Mouse (Mus musculus): Measurements from ENCODE around the gene Shroom2. TPM values are rescaled to one million over a fixed set of nuclear protein-coding genes. Genes with fewer than 3 reads are reported as not detected.
"Not testable (repeated sequence)": the region's sequence is repeated elsewhere in the genome, so short reads cannot be mapped to it uniquely, and the experiment has no call there.

Shroom2 gene
- total RNA-seq (2021): 100 to 1,000 TPM; 157 to 167 TPM
- long read RNA-seq, partial matches to known transcripts: 3 of 78 reads
- long read RNA-seq, other reads (novel, unspliced or antisense): 75 of 78 reads

- peak; percentile 4 to 12 for DNase-seq (ENCODE audit: low spot score in 2 of 2)
Observed at GRCm38 (mm10) chrX:152768891-152769599, at the start of gene Shroom2. TSS of gene Shroom2 (minus strand) at chrX:152769465.

DNA sequence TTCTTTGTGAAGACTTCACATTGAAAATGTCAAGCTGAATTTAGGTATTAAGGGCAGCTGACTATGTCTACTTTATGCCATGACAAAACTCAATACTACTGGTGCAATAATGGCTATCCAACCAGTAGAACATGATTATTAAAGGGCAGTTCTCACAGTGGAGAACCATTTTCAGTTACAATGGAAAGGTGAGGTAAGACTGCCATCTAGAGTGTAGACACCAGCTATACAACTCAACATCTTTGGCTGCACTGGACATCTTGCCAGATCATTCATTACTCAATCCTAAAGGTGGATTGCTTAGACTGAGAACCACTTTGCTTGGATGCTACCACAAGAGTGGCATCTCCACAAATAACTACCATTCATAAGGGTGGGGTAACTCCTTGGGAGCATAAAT, 49.7 kb upstream of the Shroom2 start:
- DNase-seq (ENCODE audit: low spot score in 2 of 2): no peak

- no peak for DNase-seq (ENCODE audit: low spot score in 2 of 2)
Observed at GRCm38 (mm10) chrX:152813339-152813738, 44.1 kb upstream of the Shroom2 start.

DNA sequence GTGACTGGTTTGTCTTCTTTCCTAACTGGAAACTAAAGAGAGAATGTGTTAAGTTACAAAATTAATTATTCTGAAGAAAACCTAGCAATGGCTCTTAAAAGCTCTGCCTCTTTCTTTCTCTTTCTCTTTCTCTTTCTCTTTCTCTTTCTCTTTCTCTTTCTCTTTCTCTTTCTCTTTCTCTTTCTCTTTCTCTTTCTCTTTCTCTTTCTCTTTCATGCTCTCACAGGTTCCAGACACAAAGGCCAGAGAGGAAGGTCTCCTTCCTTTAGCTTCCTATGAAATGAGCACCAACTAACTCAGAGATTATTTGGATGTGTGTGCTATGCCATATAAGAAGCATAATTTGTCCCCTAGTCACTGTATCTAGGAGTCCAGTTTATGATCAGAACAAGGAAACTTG, 36.1 kb upstream of the Shroom2 start:
- no peak for DNase-seq (ENCODE audit: low spot score in 2 of 2)

DNA sequence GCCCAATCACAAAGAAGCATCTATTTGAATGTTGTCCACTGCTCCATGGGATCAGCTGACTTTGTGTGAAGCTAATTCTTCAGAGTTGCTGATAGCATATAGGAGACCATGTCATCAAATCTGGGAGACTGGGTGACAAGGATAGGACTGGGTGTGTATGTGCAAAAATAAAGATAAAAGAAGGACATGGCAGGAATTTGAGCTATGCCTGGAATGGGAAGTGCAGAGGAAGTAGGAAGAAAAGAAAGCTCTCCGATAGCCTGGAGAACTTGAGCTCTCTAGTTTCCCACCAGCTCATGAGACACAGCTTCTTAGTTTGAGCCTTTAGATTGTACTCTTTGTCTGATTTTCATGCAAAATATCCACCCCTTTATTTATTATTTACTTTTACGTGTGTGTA, 19.3 kb upstream of the Shroom2 start:
- DNase-seq (ENCODE audit: low spot score in 2 of 2): no peak

DNA sequence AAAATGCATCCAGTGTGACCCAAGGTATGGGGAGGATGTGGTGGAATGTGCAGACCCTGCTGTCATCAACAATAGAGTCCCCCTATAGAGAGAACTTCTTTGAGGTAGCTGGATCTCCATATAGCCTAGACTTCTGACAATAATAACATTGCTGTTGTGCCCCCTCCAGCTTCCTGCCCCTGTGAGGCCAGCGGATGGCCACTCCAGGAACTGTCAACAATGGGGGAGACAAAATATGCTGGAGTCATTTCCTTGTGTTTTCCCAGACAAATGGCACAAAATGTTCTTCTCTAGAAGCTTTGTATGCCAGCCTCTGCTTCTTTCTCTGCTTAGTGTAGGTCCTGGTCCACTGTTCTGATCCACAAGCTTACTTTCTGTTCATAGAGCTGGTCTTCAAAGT, 18.9 kb upstream of the Shroom2 start:
- DNase-seq (ENCODE audit: low spot score in 2 of 2): no peak

- peak; percentile 10 to 11 for DNase-seq (ENCODE audit: low spot score in 2 of 2)
Observed at GRCm38 (mm10) chrX:152781720-152782403, 12.6 kb upstream of the Shroom2 start, which contains the start of gene Gpr143. TSS of gene Gpr143 (plus strand) at chrX:152781921.

DNA sequence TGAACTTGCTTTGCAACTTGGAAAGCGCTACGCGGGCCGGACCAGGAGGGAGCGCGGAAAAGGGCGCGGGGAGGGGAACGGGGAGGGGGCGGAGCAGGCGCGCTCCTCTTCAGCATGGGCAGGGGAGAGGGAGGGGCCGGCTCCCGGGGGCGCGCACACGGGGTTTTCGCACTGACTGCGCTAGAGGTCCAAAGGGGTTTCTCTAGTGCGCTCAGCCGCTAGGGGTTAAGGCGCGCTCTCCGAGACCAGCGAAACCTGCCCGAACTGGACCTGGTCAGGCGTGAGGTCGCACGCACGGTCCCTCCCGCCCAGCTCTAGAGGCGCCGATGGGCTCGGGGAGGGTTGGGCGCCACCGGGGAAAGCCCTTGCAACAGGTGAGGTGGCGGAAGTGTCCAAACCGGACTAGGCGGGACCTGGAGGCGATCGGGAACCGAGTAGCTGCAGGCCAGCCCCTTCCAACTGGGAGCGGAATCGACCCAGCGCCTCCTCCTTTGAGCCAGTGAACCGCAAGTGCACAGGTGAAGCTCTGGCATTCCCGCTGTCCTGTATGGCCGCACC, 414 bp upstream of the Shroom2 start:
- peak; percentile 32 to 52 for DNase-seq (ENCODE audit: low spot score in 2 of 2)

DNA sequence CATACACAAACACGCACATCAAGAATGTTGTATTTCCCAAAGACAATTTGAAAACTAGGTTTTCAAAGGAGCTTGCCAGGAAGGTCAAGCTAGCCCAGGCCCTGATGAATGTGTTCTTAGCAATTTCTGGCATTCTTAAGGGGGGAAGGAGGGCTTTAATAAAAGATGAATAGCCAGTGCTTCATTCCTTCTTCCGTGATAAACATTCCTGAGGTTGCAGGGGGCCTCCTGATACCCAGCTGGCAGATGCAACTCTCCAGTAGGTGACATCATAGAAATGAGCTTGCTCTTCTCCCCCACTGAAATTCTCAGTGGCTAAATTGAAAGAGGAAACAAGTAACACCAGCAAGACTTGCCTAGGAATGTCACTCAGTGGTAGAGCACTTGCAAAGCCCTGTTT, 5.1 kb downstream of the Shroom2 start:
- no peak for DNase-seq (ENCODE audit: low spot score in 2 of 2)

GRCm38 (mm10) chrX:152762855-152763254, 6.4 kb downstream of the Shroom2 start:
- no peak for DNase-seq (ENCODE audit: low spot score in 2 of 2)

GRCm38 (mm10) chrX:152762437-152762836, 6.8 kb downstream of the Shroom2 start:
- DNase-seq (ENCODE audit: low spot score in 2 of 2): no peak

- no peak for DNase-seq (ENCODE audit: low spot score in 2 of 2)
Observed at GRCm38 (mm10) chrX:152756293-152756692, 13.0 kb downstream of the Shroom2 start.

DNA sequence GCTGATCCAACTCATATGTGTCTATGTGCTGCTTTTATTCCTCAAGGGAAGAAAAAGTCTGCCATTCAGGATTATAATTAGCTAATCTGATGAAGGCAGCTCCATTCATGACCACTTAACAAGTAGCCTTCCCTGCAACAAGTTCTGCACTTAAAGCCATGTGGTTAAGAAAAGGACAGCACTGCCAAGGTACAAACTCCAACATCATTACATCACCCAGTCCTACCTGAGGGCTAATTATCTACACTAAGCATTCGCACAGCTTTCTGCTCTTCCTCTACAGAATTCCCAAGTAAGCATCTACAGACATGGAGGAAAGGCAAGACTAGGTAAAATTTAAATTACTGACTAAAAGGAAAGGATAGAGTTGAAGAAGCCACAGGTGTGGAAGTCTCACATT, 13.4 kb downstream of the Shroom2 start:
- no peak for DNase-seq (ENCODE audit: low spot score in 2 of 2)

GRCm38 (mm10) chrX:152745925-152746324, 23.3 kb downstream of the Shroom2 start:
- DNase-seq (ENCODE audit: low spot score in 2 of 2): no peak

DNA sequence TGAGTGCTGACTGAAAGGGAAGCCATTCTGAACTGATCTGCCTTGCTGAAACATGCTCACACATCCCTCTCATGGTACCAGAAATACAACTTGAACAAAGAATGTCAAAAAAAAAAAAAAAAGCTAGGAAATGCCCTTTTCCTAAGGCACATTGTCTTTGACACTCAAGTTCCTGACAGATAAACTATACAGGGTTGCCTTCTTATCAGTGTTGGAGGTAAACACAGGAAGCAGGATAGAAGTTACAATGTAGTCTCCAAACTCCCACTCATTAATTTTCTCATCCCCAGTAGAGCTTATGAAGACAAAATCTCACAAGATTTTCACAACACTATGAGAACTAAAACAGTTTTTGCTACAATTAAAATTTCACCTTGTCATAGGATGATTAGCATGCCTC, 25.6 kb downstream of the Shroom2 start:
- DNase-seq (ENCODE audit: low spot score in 2 of 2): no peak

DNA sequence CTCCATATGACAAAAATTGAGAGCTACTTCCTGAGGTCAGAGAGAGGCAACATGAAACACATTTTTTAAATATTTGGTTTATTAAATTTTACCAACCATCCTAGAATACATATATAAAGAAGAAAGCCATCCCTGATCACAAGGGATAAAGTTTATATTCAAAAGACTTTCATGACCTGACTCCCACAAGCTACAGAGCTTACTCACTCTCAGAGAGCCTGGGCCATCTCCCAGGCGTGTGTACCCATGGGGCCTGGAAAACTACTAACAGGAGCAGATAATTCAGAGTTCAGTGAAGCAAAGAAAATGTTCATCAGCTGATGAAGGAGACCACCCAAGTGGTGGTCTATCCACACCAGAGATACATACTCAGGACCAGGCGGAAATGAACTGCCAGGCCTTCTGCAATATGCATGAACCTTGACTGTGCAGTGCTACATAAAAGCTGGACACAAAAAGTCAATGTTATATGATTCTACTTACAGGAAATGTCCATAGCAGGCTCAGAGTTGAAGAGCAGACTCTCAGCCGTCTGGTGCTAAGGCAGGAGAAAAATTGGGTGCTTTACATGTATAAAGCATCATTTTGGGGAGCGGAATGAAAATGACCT, 30.4 kb downstream of the Shroom2 start:
- DNase-seq (ENCODE audit: low spot score in 2 of 2): no peak

- no peak for DNase-seq (ENCODE audit: low spot score in 2 of 2)
Observed at GRCm38 (mm10) chrX:152738191-152738590, 31.1 kb downstream of the Shroom2 start.

DNA sequence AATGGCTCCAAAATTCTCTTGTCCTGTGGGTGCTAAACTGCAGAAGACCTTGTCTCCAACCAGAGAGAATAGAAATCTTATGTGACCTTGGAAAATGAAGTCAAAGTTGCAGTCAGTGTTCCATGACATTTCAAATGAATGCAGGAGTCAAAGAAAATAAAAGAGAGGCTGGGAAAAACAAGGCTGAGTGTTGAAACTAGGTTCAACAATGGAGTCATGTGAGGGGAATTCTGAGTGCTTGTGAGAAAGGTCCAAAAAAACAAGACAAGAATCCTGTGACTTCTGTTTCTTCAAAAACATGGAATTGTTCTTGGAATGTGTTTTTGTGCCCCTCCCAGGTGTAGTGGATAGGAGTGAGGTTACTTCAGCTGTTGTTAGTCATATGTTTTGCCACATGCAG, 34.0 kb downstream of the Shroom2 start:
- no peak for DNase-seq (ENCODE audit: low spot score in 2 of 2)

GRCm38 (mm10) chrX:152716693-152717092, 52.6 kb downstream of the Shroom2 start:
- no peak for DNase-seq (ENCODE audit: low spot score in 2 of 2)

- DNase-seq (ENCODE audit: low spot score in 2 of 2): not testable (repeated sequence)
Observed at GRCm38 (mm10) chrX:152710715-152711114, 58.5 kb downstream of the Shroom2 start.

DNA sequence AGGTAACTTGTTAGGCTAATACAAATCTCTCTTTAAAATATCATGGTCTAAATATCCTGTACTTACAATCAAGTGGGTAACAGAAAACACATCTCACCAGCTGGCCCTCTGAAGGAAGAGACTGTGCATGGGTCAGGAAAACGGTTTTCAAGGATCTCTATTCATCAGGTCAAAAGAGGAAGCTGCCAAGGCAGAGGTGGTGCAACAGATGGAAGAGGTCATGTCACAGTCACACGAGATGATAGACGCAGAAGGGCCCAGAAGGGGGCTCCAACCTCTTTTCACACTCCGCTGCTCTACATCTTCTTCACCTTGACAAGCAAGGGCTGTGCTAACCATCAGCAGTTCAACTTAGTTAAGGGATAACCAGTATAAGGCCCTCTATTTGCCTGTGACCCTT, 60.9 kb downstream of the Shroom2 start:
- no peak for DNase-seq (ENCODE audit: low spot score in 2 of 2)

GRCm38 (mm10) chrX:152705397-152705796, 63.9 kb downstream of the Shroom2 start:
- DNase-seq (ENCODE audit: low spot score in 2 of 2): peak; percentile 29 to 37

Data from layer of hippocampus, postnatal 10 days (tissue).